Mouse (Mus musculus) liver, adult 2 months (tissue): ENCODE results near the gene Ptcd2.

Experiments
- CTCF ChIP-seq: fragments of 200-500 bp; IDR thresholded peaks from 2 replicates; pipeline ENCODE4 v1.5.1; 2011; ENCODE audit warnings: low read depth, low read length, control low read depth
- POLR2A ChIP-seq: fragments of 200-500 bp; IDR thresholded peaks from 2 replicates; pipeline ENCODE4 v1.6.1; 2011; ENCODE audit warnings: low read length, control low read depth; ENCODE audit not compliant: insufficient read depth; ENCODE audit errors: extremely low read depth

GRCm38 (mm10) chr13:99393128-99393527, 48.6 kb upstream of the Ptcd2 start:
- TF ChIP-seq CTCF (no peak), POLR2A (no peak)
